Mouse (Mus musculus) CH12.LX (cell line): ENCODE measurements around the gene Irf5. TPM values are rescaled to one million over a fixed set of nuclear protein-coding genes. Genes with fewer than 3 reads are reported as not detected.

Experiments used
- DNase-seq: peaks from one replicate; pipeline ENCODE4 v3.0.0-alpha.2; 2013; ENCODE audit errors: extremely low read depth
- H3K27ac ChIP-seq: 2 replicates; pipeline ENCODE4 v1.5.1; 2012; ENCODE audit warnings: low read depth, mild to moderate bottlenecking, control low read depth, moderate library complexity; ENCODE audit not compliant: insufficient read depth
- H3K27me3 ChIP-seq: replicated peaks from 2 replicates; pipeline ENCODE3; 2012; ENCODE audit warnings: inconsistent platforms
- H3K36me3 ChIP-seq, 2 experiments: replicated peaks in 1 of 2; 2 replicates each; pipeline versions ENCODE3 to v1.6.1; 2012; ENCODE audit warnings: inconsistent platforms in 1 of 2, low read length in 1 of 2, mild to moderate bottlenecking in 1 of 2, mixed read lengths in 1 of 2, moderate library complexity in 1 of 2; ENCODE audit not compliant: control insufficient read depth in 1 of 2, insufficient read depth in 1 of 2
- H3K4me1 ChIP-seq, 2 experiments: 2 replicates each; pipeline ENCODE4 v1.6.1; 2012; ENCODE audit warnings: inconsistent platforms in 1 of 2, moderate library complexity in 1 of 2; ENCODE audit not compliant: insufficient read depth in 2 of 2, control insufficient read depth in 1 of 2
- H3K4me2 ChIP-seq: 2 replicates; pipeline ENCODE4 v1.6.1; 2012; ENCODE audit warnings: low read depth, mild to moderate bottlenecking, control low read depth; ENCODE audit not compliant: poor library complexity, insufficient read depth, severe bottlenecking
- H3K4me3 ChIP-seq, 3 experiments: fragments of 150-350 bp in 1 of 3; sonication (generic) in 1 of 3; replicated peaks in 1 of 3; 2 replicates each; pipeline versions ENCODE3 to v1.5.1; 2011 to 2012; ENCODE audit warnings: low read depth in 2 of 3, low read length in 2 of 3, mild to moderate bottlenecking in 2 of 3, moderate library complexity in 2 of 3, control low read depth in 1 of 3, improper control_type of control experiment in 1 of 3, inconsistent platforms in 1 of 3, mixed read lengths in 1 of 3; ENCODE audit not compliant: poor library complexity in 1 of 3
- H3K79me2 ChIP-seq: replicated peaks from 2 replicates; pipeline ENCODE4 v1.6.1; 2012; ENCODE audit warnings: mild to moderate bottlenecking, moderate library complexity; ENCODE audit not compliant: control insufficient read depth, poor library complexity, insufficient read depth, severe bottlenecking; ENCODE audit errors: extremely low read depth
- H3K9ac ChIP-seq: 2 replicates; pipeline ENCODE4 v1.6.1; 2012; ENCODE audit warnings: low read depth, mild to moderate bottlenecking, control low read depth, moderate library complexity; ENCODE audit not compliant: insufficient read depth
- H3K9me3 ChIP-seq: replicated peaks from 2 replicates; pipeline ENCODE3; 2012; ENCODE audit warnings: low read length, inconsistent platforms, mixed read lengths
- BHLHE40 ChIP-seq: IDR thresholded peaks from 2 replicates; pipeline ENCODE4 v1.6.1; 2011; ENCODE audit warnings: mild to moderate bottlenecking, low read depth, low read length, improper control_type of control experiment
- CHD1 ChIP-seq: IDR thresholded peaks from 2 replicates; pipeline ENCODE4 v1.6.1; 2012; ENCODE audit warnings: low read depth, low read length, improper control_type of control experiment, inconsistent platforms
- CTCF ChIP-seq, 2 experiments: IDR thresholded peaks in 1 of 2; conservative IDR thresholded peaks in 1 of 2; 2 replicates each; pipeline ENCODE4 v1.5.1; 2011 to 2012; ENCODE audit warnings: low read depth in 2 of 2, low read length in 2 of 2, improper control_type of control experiment in 1 of 2, inconsistent platforms in 1 of 2, mild to moderate bottlenecking in 1 of 2, moderate library complexity in 1 of 2
- EP300 ChIP-seq: IDR thresholded peaks from 2 replicates; pipeline ENCODE4 v1.6.1; 2011; ENCODE audit warnings: low read length, improper control_type of control experiment
- ETS1 ChIP-seq: conservative IDR thresholded peaks from 2 replicates; pipeline ENCODE4 v1.6.1; 2012; ENCODE audit warnings: low read depth, mild to moderate bottlenecking, inconsistent platforms, low read length, improper control_type of control experiment, moderate library complexity
- GABPA ChIP-seq: IDR thresholded peaks from 2 replicates; pipeline ENCODE4 v1.6.1; 2012; ENCODE audit warnings: low read depth, low read length, improper control_type of control experiment, inconsistent platforms; ENCODE audit not compliant: insufficient replicate concordance
- JUN ChIP-seq: IDR thresholded peaks from 2 replicates; pipeline ENCODE4 v1.6.1; 2011; ENCODE audit warnings: low read depth, mild to moderate bottlenecking, low read length, improper control_type of control experiment, moderate library complexity; ENCODE audit not compliant: insufficient read depth
- MAFK ChIP-seq: IDR thresholded peaks from 2 replicates; pipeline ENCODE4 v1.6.1; 2011; ENCODE audit warnings: low read length, improper control_type of control experiment; ENCODE audit not compliant: insufficient replicate concordance
- MEF2A ChIP-seq: IDR thresholded peaks from 2 replicates; pipeline ENCODE4 v1.6.1; 2014; ENCODE audit warnings: low read depth, mild to moderate bottlenecking, inconsistent platforms, low read length, improper control_type of control experiment, borderline replicate concordance
- MXI1 ChIP-seq: IDR thresholded peaks from 2 replicates; pipeline ENCODE4 v1.6.1; 2011; ENCODE audit warnings: mild to moderate bottlenecking, low read depth, low read length, improper control_type of control experiment
- MYC ChIP-seq: IDR thresholded peaks from 2 replicates; pipeline ENCODE4 v1.6.1; 2011; ENCODE audit warnings: low read depth, mild to moderate bottlenecking, improper control_type of control experiment, low read length
- POLR2A ChIP-seq: IDR thresholded peaks from 2 replicates; pipeline ENCODE4 v1.6.1; 2011; ENCODE audit warnings: low read depth, mild to moderate bottlenecking, improper control_type of control experiment, low read length
- POLR2AphosphoS2 ChIP-seq: IDR thresholded peaks from 2 replicates; pipeline ENCODE4 v1.6.1; 2011; ENCODE audit warnings: low read depth, low read length, improper control_type of control experiment
- SIN3A ChIP-seq: IDR thresholded peaks from 2 replicates; pipeline ENCODE4 v1.6.1; 2012; ENCODE audit warnings: low read length, improper control_type of control experiment, inconsistent platforms
- TCF12 ChIP-seq: IDR thresholded peaks from 2 replicates; pipeline ENCODE4 v1.6.1; 2014; ENCODE audit warnings: low read depth, mild to moderate bottlenecking, inconsistent platforms, low read length, improper control_type of control experiment
- UBTF ChIP-seq: IDR thresholded peaks from 2 replicates; pipeline ENCODE4 v1.6.1; 2012; ENCODE audit warnings: low read depth, mild to moderate bottlenecking, inconsistent platforms, low read length, improper control_type of control experiment, moderate library complexity
- ZKSCAN1 ChIP-seq: IDR thresholded peaks from 2 replicates; pipeline ENCODE4 v1.6.1; 2012; ENCODE audit warnings: low read depth, inconsistent platforms, low read length, improper control_type of control experiment, borderline replicate concordance
- ZMIZ1 ChIP-seq: IDR thresholded peaks from 2 replicates; pipeline ENCODE4 v1.6.1; 2012; ENCODE audit warnings: low read depth, mild to moderate bottlenecking, inconsistent platforms, low read length, improper control_type of control experiment
- dilution Hi-C: fragments of 300-500 bp; cut with MboI; formaldehyde crosslinking; loops from 2 replicates; pipeline ENCODE4 v1.14.3; 2020; ENCODE audit warnings: low sequenced_read_pairs; ENCODE audit not compliant: extremely low pct_unique_long_range_greater_than_20kb, extremely low pct_ligation_motif_present
- in situ Hi-C: fragments of 300-500 bp; cut with MboI; formaldehyde crosslinking; loops from 3 replicates; pipeline ENCODE4 v1.14.3; 2019; ENCODE audit warnings: low sequenced_read_pairs, low pct_ligation_motif_present, low pct_unique_long_range_greater_than_20kb, mixed read lengths
- polyA plus RNA-seq: library from polyadenylated mRNA; unstranded; fragments of >175 nt; gene quantifications from 2 replicates; pipeline ENCODE4 v1.2.1, GENCODE M21; 2012; ENCODE audit warnings: low read depth; ENCODE audit not compliant: insufficient read length
- total RNA-seq, 2 experiments: library from RNA; depleted of rRNA; stranded (reverse); fragments of 300-350 nt in 1 of 2; fragments of >200 nt in 1 of 2; gene quantifications; 2 replicates each; pipeline ENCODE4 v1.2.3; 2012 to 2014

Gene Irf5
- total and polyA plus RNA-seq, 3 experiments = 134 to 158 (median 144) TPM

DNA sequence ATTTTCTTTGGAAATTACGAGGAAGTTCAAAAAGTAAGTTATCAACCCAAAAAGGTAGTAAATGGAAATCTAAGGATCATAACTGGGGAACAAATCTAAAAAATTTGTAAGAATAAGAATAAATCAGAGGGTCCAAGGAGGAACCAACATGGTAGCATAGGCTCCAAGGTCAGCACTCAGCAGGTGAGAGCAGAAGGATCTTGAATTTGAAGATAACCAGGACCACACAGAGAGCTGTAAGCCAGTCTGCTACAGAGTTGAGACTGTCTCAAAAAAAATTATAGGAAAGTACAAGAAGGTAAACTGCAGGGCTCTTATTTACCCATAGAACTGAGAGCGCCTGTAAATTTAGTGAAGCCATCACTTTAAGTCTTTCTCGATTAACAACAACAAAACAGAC lies 54.8 kb downstream of the Irf5 start:
- TF ChIP-seq POLR2A (no peak), SIN3A (no peak), ETS1 (no peak), BHLHE40 (no peak), CTCF (conservative IDR thresholded peaks at IDR 0.05 in 1 of 2, IDR thresholded peaks at IDR 0.05 in 1 of 2; ENCODE audit: low read depth in 2 of 2, low read length in 2 of 2) (no peak), ZKSCAN1 (no peak), EP300 (no peak), POLR2AphosphoS2 (no peak), ZMIZ1 (no peak), CHD1 (no peak), MEF2A (no peak), GABPA (no peak), MAFK (no peak), MYC (no peak), TCF12 (no peak), UBTF (no peak), JUN (no peak), MXI1 (no peak)
- dilution Hi-C loops = no loop called here
- H3K4me2 ChIP-seq = no peak overlapping the region
- H3K27me3 ChIP-seq = no peaks in the 10 kb centered on the region
- in situ Hi-C loops = no loop called here
- H3K79me2 ChIP-seq = no peaks in the 10 kb centered on the region
- no peak for DNase-seq
- no peaks in the 10 kb centered on the region for H3K4me1 ChIP-seq
- no peak overlapping the region for H3K27ac ChIP-seq
- no peak overlapping the region for H3K9ac ChIP-seq
- H3K9me3 ChIP-seq = peaks cover 4% of the 10 kb centered on the region
- H3K36me3 ChIP-seq = peaks cover 46 to 91% of the 10 kb centered on the region in 2 experiments
- H3K4me3 ChIP-seq = no peak overlapping the region

Other genes with a start within 250 kb of the Irf5 start
- 0.29 and 0.30 TPM in 2 replicates for gene Fam71f2, start 247.0 kb upstream of the Irf5 start, total RNA-seq (2012; rRNA removed)
- 0.34 TPM in 1 of 2 replicates, not detected in the other for gene Fam71f2, start 247.0 kb upstream of the Irf5 start, total RNA-seq (2014; rRNA removed)
- gene Fam71f2, start 247.0 kb upstream of the Irf5 start, polyA plus RNA-seq = 0.23 TPM in 1 of 2 replicates, not detected in the other
- not detected in 2 replicates for gene Fam71f1, start 207.5 kb upstream of the Irf5 start, total RNA-seq (2012; rRNA removed)
- gene Fam71f1, start 207.5 kb upstream of the Irf5 start, total RNA-seq (2014; rRNA removed) = not detected in 2 replicates
- gene Fam71f1, start 207.5 kb upstream of the Irf5 start, polyA plus RNA-seq = not detected in 2 replicates
- gene Calu, start 178.6 kb upstream of the Irf5 start, total RNA-seq (2012; rRNA removed) = 107 and 125 TPM in 2 replicates
- 161 and 166 TPM in 2 replicates for gene Calu, start 178.6 kb upstream of the Irf5 start, total RNA-seq (2014; rRNA removed)
- gene Calu, start 178.6 kb upstream of the Irf5 start, polyA plus RNA-seq = 112 and 128 TPM in 2 replicates
- 0.13 TPM in 1 of 2 replicates, not detected in the other for gene Opn1sw, start 138.2 kb upstream of the Irf5 start, total RNA-seq (2012; rRNA removed)
- gene Opn1sw, start 138.2 kb upstream of the Irf5 start, total RNA-seq (2014; rRNA removed) = not detected in 2 replicates
- gene Opn1sw, start 138.2 kb upstream of the Irf5 start, polyA plus RNA-seq = not detected in 2 replicates
- 1.2 and 4.3 TPM in 2 replicates for gene Ccdc136, start 130.3 kb upstream of the Irf5 start, total RNA-seq (2012; rRNA removed)
- gene Ccdc136, start 130.3 kb upstream of the Irf5 start, total RNA-seq (2014; rRNA removed) = 0.28 and 0.64 TPM in 2 replicates
- 2.4 and 2.9 TPM in 2 replicates for gene Ccdc136, start 130.3 kb upstream of the Irf5 start, polyA plus RNA-seq
- gene Flnc, start 93.4 kb upstream of the Irf5 start, total RNA-seq (2012; rRNA removed) = 0.71 and 0.76 TPM in 2 replicates
- 0.22 and 0.24 TPM in 2 replicates for gene Flnc, start 93.4 kb upstream of the Irf5 start, total RNA-seq (2014; rRNA removed)
- gene Flnc, start 93.4 kb upstream of the Irf5 start, polyA plus RNA-seq = 0.56 and 0.60 TPM in 2 replicates
- 308 and 328 TPM in 2 replicates for gene Atp6v1f, start 58.9 kb upstream of the Irf5 start, total RNA-seq (2012; rRNA removed)
- 367 and 373 TPM in 2 replicates for gene Atp6v1f, start 58.9 kb upstream of the Irf5 start, total RNA-seq (2014; rRNA removed)
- 230 and 251 TPM in 2 replicates for gene Atp6v1f, start 58.9 kb upstream of the Irf5 start, polyA plus RNA-seq
- gene Atp6v1fnb, start 55.2 kb upstream of the Irf5 start, total RNA-seq (2012; rRNA removed) = 0.21 TPM in 1 of 2 replicates, not detected in the other
- gene Atp6v1fnb, start 55.2 kb upstream of the Irf5 start, total RNA-seq (2014; rRNA removed) = not detected in 2 replicates
- gene Atp6v1fnb, start 55.2 kb upstream of the Irf5 start, polyA plus RNA-seq = not detected in 2 replicates
- gene Kcp, start 18.7 kb upstream of the Irf5 start, total RNA-seq (2012; rRNA removed) = 0.59 and 0.64 TPM in 2 replicates
- not detected in 2 replicates for gene Kcp, start 18.7 kb upstream of the Irf5 start, total RNA-seq (2014; rRNA removed)
- gene Kcp, start 18.7 kb upstream of the Irf5 start, polyA plus RNA-seq = 0.49 and 0.51 TPM in 2 replicates
- 60.5 and 75.1 TPM in 2 replicates for gene Tnpo3, start 83.3 kb downstream of the Irf5 start, total RNA-seq (2012; rRNA removed)
- 66.4 and 76.0 TPM in 2 replicates for gene Tnpo3, start 83.3 kb downstream of the Irf5 start, total RNA-seq (2014; rRNA removed)
- gene Tnpo3, start 83.3 kb downstream of the Irf5 start, polyA plus RNA-seq = 130 and 140 TPM in 2 replicates
- 8.7 and 12.2 TPM in 2 replicates for gene Tspan33, start 167.6 kb downstream of the Irf5 start, total RNA-seq (2012; rRNA removed)
- 8.5 TPM in 2 replicates for gene Tspan33, start 167.6 kb downstream of the Irf5 start, total RNA-seq (2014; rRNA removed)
- gene Tspan33, start 167.6 kb downstream of the Irf5 start, polyA plus RNA-seq = 10.4 and 11.2 TPM in 2 replicates
- 0.04 TPM in 2 replicates for gene Smo, start 208.9 kb downstream of the Irf5 start, total RNA-seq (2012; rRNA removed)
- 0.09 TPM in 1 of 2 replicates, not detected in the other for gene Smo, start 208.9 kb downstream of the Irf5 start, total RNA-seq (2014; rRNA removed)
- 0.17 and 0.26 TPM in 2 replicates for gene Smo, start 208.9 kb downstream of the Irf5 start, polyA plus RNA-seq
- gene Ahcyl2, start 241.4 kb downstream of the Irf5 start, total RNA-seq (2012; rRNA removed) = 50.0 and 77.1 TPM in 2 replicates
- 184 and 196 TPM in 2 replicates for gene Ahcyl2, start 241.4 kb downstream of the Irf5 start, total RNA-seq (2014; rRNA removed)
- gene Ahcyl2, start 241.4 kb downstream of the Irf5 start, polyA plus RNA-seq = 178 and 204 TPM in 2 replicates